Mouse (Mus musculus) left cerebral cortex, adult 8-10 months (tissue): ENCODE results near the gene Kif22. TPM values are rescaled to one million over a fixed set of nuclear protein-coding genes. Genes with fewer than 3 reads are reported as not detected.
A peak's percentile ranks its signal among the peaks of the same experiment; 100 is the strongest.

Experiments used
- DNase-seq, 2 experiments: peaks; one replicate each; pipeline ENCODE4 v3.0.0; 2022; ENCODE audit warnings: low spot score in 2 of 2
- total RNA-seq, 4 experiments: library from RNA; stranded (reverse); gene quantifications; 2 replicates each; pipeline ENCODE4 v1.2.4; 2022

The Kif22 gene
- total RNA-seq, 4 experiments from 2014 or later: 2.3 to 7.1 (median 5.3) TPM

- DNase-seq: no peak
These were observed 11.0 kb downstream of the Kif22 start for GRCm38 (mm10) chr7:127031244-127031643.

GRCm38 (mm10) chr7:127030172-127030571, 12.1 kb downstream of the Kif22 start:
- DNase-seq: no peak

- no peak for DNase-seq
These were observed 14.4 kb downstream of the Kif22 start for GRCm38 (mm10) chr7:127027885-127028284.

- peak; percentile 99 for DNase-seq
These were observed 15.1 kb downstream of the Kif22 start, which contains the start of gene Maz for GRCm38 (mm10) chr7:127026984-127027726. Gene Maz, minus strand, starts transcription at chr7:127027037.

GRCm38 (mm10) chr7:127026616-127026983, 15.7 kb downstream of the Kif22 start:
- DNase-seq: no peak

- DNase-seq: peak; percentile 49 to 74
These were observed 16.1 kb downstream of the Kif22 start for GRCm38 (mm10) chr7:127026161-127026600.

GRCm38 (mm10) chr7:127025556-127026160, 16.6 kb downstream of the Kif22 start:
- peak; percentile 25 to 44 for DNase-seq

- DNase-seq: peak; percentile 63 to 84
These were observed 17.3 kb downstream of the Kif22 start for GRCm38 (mm10) chr7:127024755-127025555.

- DNase-seq: no peak
These were observed 18.2 kb downstream of the Kif22 start for GRCm38 (mm10) chr7:127023896-127024690.

GRCm38 (mm10) chr7:127023272-127023691, 19.0 kb downstream of the Kif22 start:
- no peak for DNase-seq

- no peak for DNase-seq
These were observed 19.6 kb downstream of the Kif22 start for GRCm38 (mm10) chr7:127022528-127023271.

GRCm38 (mm10) chr7:127021563-127022527, 20.4 kb downstream of the Kif22 start:
- DNase-seq: peak in 1 of 2 experiments; percentile 25

- DNase-seq: peak; percentile 54 to 77
These were observed 21.2 kb downstream of the Kif22 start, which contains the start of the genes Gm42742 and Prrt2 for GRCm38 (mm10) chr7:127020901-127021562. Gene Gm42742, minus strand, starts transcription at chr7:127021097. Gene Prrt2, minus strand, starts transcription at chr7:127021211.

- peak in 1 of 2 experiments; percentile 27 for DNase-seq
These were observed 21.8 kb downstream of the Kif22 start for GRCm38 (mm10) chr7:127020491-127020890.

GRCm38 (mm10) chr7:127020031-127020430, 22.2 kb downstream of the Kif22 start:
- DNase-seq: peak in 1 of 2 experiments; percentile 15

- no peak for DNase-seq
These were observed 22.8 kb downstream of the Kif22 start for GRCm38 (mm10) chr7:127019306-127019960.

GRCm38 (mm10) chr7:127018416-127019305, 23.6 kb downstream of the Kif22 start:
- peak in 1 of 2 experiments; percentile 22 for DNase-seq
